Mouse (Mus musculus): Measurements from ENCODE around the gene Pkd1.

Gene Pkd1

GRCm38 (mm10) chr17:24549618-24550415 is at the start of gene Pkd1:
Gene Pkd1 (plus strand): TSS chr17:24549834.
- CTCF ChIA-PET: interaction anchor here (0.5 to 1.3 kb wide), 2 partner anchors 81 to 1552 kb away, joined by 3 read pairs; no protein-coding TSS in a partner anchor

- CTCF ChIA-PET: no interaction called here
Observed at GRCm38 (mm10) chr17:24502208-24502607, 47.4 kb upstream of the Pkd1 start.

- CTCF ChIA-PET: no interaction called here
Observed at GRCm38 (mm10) chr17:24504085-24504484, 45.5 kb upstream of the Pkd1 start.

GRCm38 (mm10) chr17:24505286-24505955 is 44.2 kb upstream of the Pkd1 start:
- CTCF ChIA-PET: interaction anchor here (0.6 kb wide), 1 partner anchor 141 kb away, joined by 7 read pairs; no protein-coding TSS in a partner anchor

- CTCF ChIA-PET: interaction anchor here (0.6 kb wide), 1 partner anchor 142 kb away, joined by 7 read pairs; no protein-coding TSS in a partner anchor
Observed at GRCm38 (mm10) chr17:24506332-24507070, 43.1 kb upstream of the Pkd1 start.

GRCm38 (mm10) chr17:24507129-24507664 is 42.4 kb upstream of the Pkd1 start:
- CTCF ChIA-PET: no interaction called here

- CTCF ChIA-PET: no interaction called here
Observed at GRCm38 (mm10) chr17:24507806-24508460, 41.7 kb upstream of the Pkd1 start.

GRCm38 (mm10) chr17:24513609-24514008 is 36.0 kb upstream of the Pkd1 start:
- CTCF ChIA-PET: no interaction called here

- CTCF ChIA-PET: no interaction called here
Observed at GRCm38 (mm10) chr17:24514270-24515257, 35.1 kb upstream of the Pkd1 start.

- CTCF ChIA-PET: no interaction called here
Observed at GRCm38 (mm10) chr17:24520450-24520849, 29.2 kb upstream of the Pkd1 start.

- CTCF ChIA-PET: interaction anchor here (0.5 kb wide), 1 partner anchor 183 kb away, joined by 5 read pairs; no protein-coding TSS in a partner anchor
Observed at GRCm38 (mm10) chr17:24524734-24525133, 24.9 kb upstream of the Pkd1 start.

GRCm38 (mm10) chr17:24527315-24527714 is 22.3 kb upstream of the Pkd1 start:
- CTCF ChIA-PET: no interaction called here

GRCm38 (mm10) chr17:24527723-24528559 is 21.7 kb upstream of the Pkd1 start, which contains the start of gene Traf7:
Gene Traf7 (minus strand): TSS chr17:24527938.
- CTCF ChIA-PET: no interaction called here

- CTCF ChIA-PET: no interaction called here
Observed at GRCm38 (mm10) chr17:24528560-24528918, 21.1 kb upstream of the Pkd1 start.

GRCm38 (mm10) chr17:24529007-24529451 is 20.6 kb upstream of the Pkd1 start:
- CTCF ChIA-PET: no interaction called here

GRCm38 (mm10) chr17:24529883-24530282 is 19.8 kb upstream of the Pkd1 start:
- CTCF ChIA-PET: no interaction called here

- CTCF ChIA-PET: interaction anchor here (1.1 kb wide), 1 partner anchor 10 kb away, joined by 3 read pairs; no protein-coding TSS in a partner anchor
Observed at GRCm38 (mm10) chr17:24530361-24531050, 19.1 kb upstream of the Pkd1 start.

- CTCF ChIA-PET: interaction anchor here (1.1 kb wide), 1 partner anchor 10 kb away, joined by 3 read pairs; no protein-coding TSS in a partner anchor
Observed at GRCm38 (mm10) chr17:24531064-24531463, 18.6 kb upstream of the Pkd1 start.

Data from spleen, embryonic (tissue).